Mouse (Mus musculus): ENCODE data around the gene Colq. TPM values are rescaled to one million over a fixed set of nuclear protein-coding genes. Genes with fewer than 3 reads are reported as not detected.
"Not testable (repeated sequence)": the region's sequence is repeated elsewhere in the genome, so short reads cannot be mapped to it uniquely, and the experiment has no call there.

Gene Colq
- polyA plus RNA-seq (2016; fragmentation: Nextera tagmentation; extraction: Ambion mirVana) = 0.16 and 0.22 TPM in 2 replicates

- H3K4me1 ChIP-seq = no peaks in the 10 kb centered on the region
- 90% methylated on average over 3 of the region's 3 CpGs for WGBS
- H3K27me3 ChIP-seq (ENCODE audit: poor library complexity, severe bottlenecking) = no peaks in the 10 kb centered on the region
- no peak within 1 kb of the TSS for H3K4me3 ChIP-seq
- H3K9me3 ChIP-seq = no peaks in the 10 kb centered on the region
- no peak for DNase-seq (ENCODE audit: extremely low spot score, low spot score)
- no peaks in the 10 kb centered on the region for H3K36me3 ChIP-seq (replicated peaks)
- H3K27ac ChIP-seq = no peak within 1 kb of the TSS
Observed at GRCm38 (mm10) chr14:31591243-31591642, at the start of gene Colq. Gene Colq, minus strand, starts transcription at chr14:31591343.

GRCm38 (mm10) chr14:31640346-31640889 is 49.3 kb upstream of the Colq start, which contains the start of gene Gm49387:
Gene Gm49387, minus strand, starts transcription at chr14:31640878.
- Histone ChIP-seq H3K4me3 (peak within 1 kb of the TSS; percentile 77), H3K4me1 (peaks cover 17% of the 10 kb centered on the region), H3K9me3 (no peaks in the 10 kb centered on the region), H3K27me3 (ENCODE audit: poor library complexity, severe bottlenecking) (no peaks in the 10 kb centered on the region), H3K27ac (peak within 1 kb of the TSS; percentile 90), H3K36me3 (replicated peaks) (no peaks in the 10 kb centered on the region)
- WGBS = 5% methylated on average over 26 of the region's 26 CpGs
- DNase-seq (ENCODE audit: extremely low spot score, low spot score) = no peak

- DNase-seq (ENCODE audit: extremely low spot score, low spot score) = no peak
- H3K4me1 ChIP-seq = 0 out of 2 replicates have a peak, but pooled peaks cover 3% of the 10 kb centered on the region
- H3K9me3 ChIP-seq = no peaks in the 10 kb centered on the region
- no peaks in the 10 kb centered on the region for H3K36me3 ChIP-seq (replicated peaks)
- H3K4me3 ChIP-seq = no peak overlapping the region
- H3K27ac ChIP-seq = no peak overlapping the region
- 63% methylated on average over 7 of the region's 7 CpGs for WGBS
- H3K27me3 ChIP-seq (ENCODE audit: poor library complexity, severe bottlenecking) = no peaks in the 10 kb centered on the region
Observed at GRCm38 (mm10) chr14:31630677-31631076, 39.5 kb upstream of the Colq start.

- H3K27me3 ChIP-seq (ENCODE audit: poor library complexity, severe bottlenecking) = no peaks in the 10 kb centered on the region
- 89% methylated on average over 12 of the region's 12 CpGs for WGBS
- H3K4me1 ChIP-seq = 0 out of 2 replicates have a peak, but pooled peaks cover 2% of the 10 kb centered on the region
- H3K27ac ChIP-seq = no peak overlapping the region
- H3K36me3 ChIP-seq (replicated peaks) = no peaks in the 10 kb centered on the region
- no peaks in the 10 kb centered on the region for H3K9me3 ChIP-seq
- DNase-seq (ENCODE audit: extremely low spot score, low spot score) = no peak
- no peak overlapping the region for H3K4me3 ChIP-seq
Observed at GRCm38 (mm10) chr14:31622748-31623147, 31.6 kb upstream of the Colq start.

- Histone ChIP-seq H3K9me3 (no peaks in the 10 kb centered on the region), H3K4me1 (0 out of 2 replicates have a peak, but pooled peaks cover 2% of the 10 kb centered on the region), H3K27ac (no peak overlapping the region), H3K4me3 (no peak overlapping the region), H3K27me3 (ENCODE audit: poor library complexity, severe bottlenecking) (no peaks in the 10 kb centered on the region), H3K36me3 (replicated peaks) (no peaks in the 10 kb centered on the region)
- 81% methylated on average over 9 of the region's 9 CpGs for WGBS
- DNase-seq (ENCODE audit: extremely low spot score, low spot score) = no peak
Observed at GRCm38 (mm10) chr14:31620591-31621223, 29.6 kb upstream of the Colq start.

GRCm38 (mm10) chr14:31617997-31618396 is 26.9 kb upstream of the Colq start:
- DNase-seq (ENCODE audit: extremely low spot score, low spot score) = no peak
- no peaks in the 10 kb centered on the region for H3K27me3 ChIP-seq (ENCODE audit: poor library complexity, severe bottlenecking)
- no peak overlapping the region for H3K27ac ChIP-seq
- no peak overlapping the region for H3K4me3 ChIP-seq
- H3K36me3 ChIP-seq (replicated peaks) = no peaks in the 10 kb centered on the region
- no peaks in the 10 kb centered on the region for H3K9me3 ChIP-seq
- 0 out of 2 replicates have a peak, but pooled peaks cover 2% of the 10 kb centered on the region for H3K4me1 ChIP-seq
- WGBS = 91% methylated on average over 3 of the region's 3 CpGs

- 90% methylated on average over 9 of the region's 9 CpGs for WGBS
- 0 out of 2 replicates have a peak, but pooled peaks cover 2% of the 10 kb centered on the region for H3K4me1 ChIP-seq
- no peak overlapping the region for H3K4me3 ChIP-seq
- H3K36me3 ChIP-seq (replicated peaks) = no peaks in the 10 kb centered on the region
- DNase-seq (ENCODE audit: extremely low spot score, low spot score) = no peak
- H3K27ac ChIP-seq = no peak overlapping the region
- H3K9me3 ChIP-seq = no peaks in the 10 kb centered on the region
- H3K27me3 ChIP-seq (ENCODE audit: poor library complexity, severe bottlenecking) = no peaks in the 10 kb centered on the region
Observed at GRCm38 (mm10) chr14:31617204-31617603, 26.1 kb upstream of the Colq start.

GRCm38 (mm10) chr14:31613671-31614070 is 22.5 kb upstream of the Colq start:
- Histone ChIP-seq H3K4me1 (no peaks in the 10 kb centered on the region), H3K27ac (no peak overlapping the region), H3K27me3 (ENCODE audit: poor library complexity, severe bottlenecking) (no peaks in the 10 kb centered on the region), H3K4me3 (no peak overlapping the region), H3K9me3 (no peaks in the 10 kb centered on the region), H3K36me3 (replicated peaks) (no peaks in the 10 kb centered on the region)
- no peak for DNase-seq (ENCODE audit: extremely low spot score, low spot score)
- WGBS = 89% methylated on average over 5 of the region's 5 CpGs

GRCm38 (mm10) chr14:31611986-31612385 is 20.8 kb upstream of the Colq start:
- H3K27me3 ChIP-seq (ENCODE audit: poor library complexity, severe bottlenecking) = no peaks in the 10 kb centered on the region
- no peak overlapping the region for H3K4me3 ChIP-seq
- no peaks in the 10 kb centered on the region for H3K9me3 ChIP-seq
- no peaks in the 10 kb centered on the region for H3K36me3 ChIP-seq (replicated peaks)
- whole genome bisulfite sequencing = 67% methylated on average over 4 of the region's 4 CpGs
- DNase-seq (ENCODE audit: extremely low spot score, low spot score) = no peak
- no peaks in the 10 kb centered on the region for H3K4me1 ChIP-seq
- no peak overlapping the region for H3K27ac ChIP-seq

GRCm38 (mm10) chr14:31605514-31605913 is 14.4 kb upstream of the Colq start:
- H3K4me3 ChIP-seq = no peak overlapping the region
- no peaks in the 10 kb centered on the region for H3K9me3 ChIP-seq
- H3K27me3 ChIP-seq (ENCODE audit: poor library complexity, severe bottlenecking) = no peaks in the 10 kb centered on the region
- WGBS = 53% methylated on average over 6 of the region's 6 CpGs
- no peak for DNase-seq (ENCODE audit: extremely low spot score, low spot score)
- no peak overlapping the region for H3K27ac ChIP-seq
- no peaks in the 10 kb centered on the region for H3K4me1 ChIP-seq
- H3K36me3 ChIP-seq (replicated peaks) = no peaks in the 10 kb centered on the region

GRCm38 (mm10) chr14:31604916-31605315 is 13.8 kb upstream of the Colq start:
- Histone ChIP-seq H3K27me3 (ENCODE audit: poor library complexity, severe bottlenecking) (no peaks in the 10 kb centered on the region), H3K27ac (no peak overlapping the region), H3K36me3 (replicated peaks) (no peaks in the 10 kb centered on the region), H3K4me1 (no peaks in the 10 kb centered on the region), H3K9me3 (no peaks in the 10 kb centered on the region), H3K4me3 (no peak overlapping the region)
- DNase-seq (ENCODE audit: extremely low spot score, low spot score) = no peak
- WGBS = 87% methylated on average over 5 of the region's 5 CpGs

- H3K36me3 ChIP-seq (replicated peaks); H3K4me1 ChIP-seq; H3K27ac ChIP-seq; H3K27me3 ChIP-seq (ENCODE audit: poor library complexity, severe bottlenecking); H3K9me3 ChIP-seq; H3K4me3 ChIP-seq; DNase-seq (ENCODE audit: extremely low spot score, low spot score): not testable (repeated sequence)
- WGBS = 88% methylated on average over 6 of the region's 6 CpGs
Observed at GRCm38 (mm10) chr14:31602616-31602979, 11.5 kb upstream of the Colq start.

- DNase-seq (ENCODE audit: extremely low spot score, low spot score) = no peak
- H3K27me3 ChIP-seq (ENCODE audit: poor library complexity, severe bottlenecking) = no peaks in the 10 kb centered on the region
Observed at GRCm38 (mm10) chr14:31601908-31602615, 10.9 kb upstream of the Colq start.

More at GRCm38 (mm10) chr14:31601908-31602615, 10.9 kb upstream of the Colq start:
- WGBS = 93% methylated on average over 14 of the region's 14 CpGs
- no peak overlapping the region for H3K4me3 ChIP-seq
- no peaks in the 10 kb centered on the region for H3K36me3 ChIP-seq (replicated peaks)
- no peak overlapping the region for H3K27ac ChIP-seq
- H3K9me3 ChIP-seq = no peaks in the 10 kb centered on the region
- no peaks in the 10 kb centered on the region for H3K4me1 ChIP-seq

Measured in forebrain, embryonic 10.5 days (tissue).